Mouse (Mus musculus): ENCODE results near the gene Fam76b.

Gene Fam76b

GRCm38 (mm10) chr9:13871631-13872030, 44.1 kb downstream of the Fam76b start:
- DNase-seq, result no peak

- DNase-seq, result peak; percentile 8 to 21
These were observed 46.8 kb downstream of the Fam76b start for GRCm38 (mm10) chr9:13874359-13874758.

GRCm38 (mm10) chr9:13875340-13875739, 47.8 kb downstream of the Fam76b start:
- no peak for DNase-seq

GRCm38 (mm10) chr9:13880761-13881160, 53.2 kb downstream of the Fam76b start:
- DNase-seq, result no peak

- DNase-seq, result no peak
These were observed 55.0 kb downstream of the Fam76b start for GRCm38 (mm10) chr9:13882478-13882877.

GRCm38 (mm10) chr9:13888981-13889380, 61.5 kb downstream of the Fam76b start:
- no peak for DNase-seq

- DNase-seq, result peak; percentile 82 to 83
These were observed 62.1 kb downstream of the Fam76b start for GRCm38 (mm10) chr9:13889657-13890056.

- DNase-seq, result no peak
These were observed 62.7 kb downstream of the Fam76b start for GRCm38 (mm10) chr9:13890171-13890570.

GRCm38 (mm10) chr9:13891888-13892287, 64.4 kb downstream of the Fam76b start:
- DNase-seq, result peak; percentile 29 to 34

- no peak for DNase-seq
These were observed 65.5 kb downstream of the Fam76b start for GRCm38 (mm10) chr9:13893044-13893443.

GRCm38 (mm10) chr9:13894491-13894890, 67.0 kb downstream of the Fam76b start:
- no peak for DNase-seq

- DNase-seq, result no peak
These were observed 67.4 kb downstream of the Fam76b start for GRCm38 (mm10) chr9:13894936-13895335.

GRCm38 (mm10) chr9:13896055-13896454, 68.5 kb downstream of the Fam76b start:
- DNase-seq, result no peak

GRCm38 (mm10) chr9:13898510-13899305, 71.2 kb downstream of the Fam76b start:
- DNase-seq, result no peak

- DNase-seq, result no peak
These were observed 74.5 kb downstream of the Fam76b start for GRCm38 (mm10) chr9:13902030-13902429.

- no peak for DNase-seq
These were observed 76.7 kb downstream of the Fam76b start for GRCm38 (mm10) chr9:13904091-13904779.
